Mouse (Mus musculus): Measurements from ENCODE around the gene Ssr3. TPM values are rescaled to one million over a fixed set of nuclear protein-coding genes. Genes with fewer than 3 reads are reported as not detected.

Gene Ssr3
- 276 and 291 TPM in 2 replicates for polyA plus RNA-seq (2015; fragmentation: Nextera tagmentation; extraction: Ambion mirVana)

DNA sequence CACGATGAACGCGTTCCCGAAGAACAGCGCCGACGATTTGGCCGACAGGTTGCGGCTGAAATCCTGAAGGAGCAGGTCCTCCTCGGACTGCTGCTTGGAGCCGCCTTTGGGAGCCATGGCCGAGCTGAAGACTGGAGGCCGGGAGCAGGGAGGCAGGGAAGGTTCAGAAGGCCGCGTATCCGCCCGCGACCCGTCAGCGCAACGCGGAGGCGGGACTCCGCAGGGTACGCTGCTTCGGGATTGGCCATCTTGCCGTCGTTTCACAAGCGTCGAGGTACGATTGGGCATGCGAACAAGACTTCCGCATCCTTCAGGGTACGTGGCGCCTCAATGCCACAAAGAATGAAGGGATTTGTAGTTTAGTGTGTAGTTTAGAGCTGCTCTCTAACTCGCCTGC is at the start of gene Ssr3:
Ssr3 (minus strand) TSS at position 203 of the 397 bp plus-strand sequence.
- H3K9ac ChIP-seq: peak within 1 kb of the TSS; percentile 91
- H3K27ac ChIP-seq: peak within 1 kb of the TSS; percentile 93
- H3K4me1 ChIP-seq: peaks cover 20% of the 10 kb centered on the region
- ATAC-seq (ENCODE audit: low FRiP score, low read depth): peak; percentile 98
- WGBS: under 1% methylated on average over 36 of the region's 36 CpGs
- no peaks in the 10 kb centered on the region for H3K9me3 ChIP-seq
- no peaks in the 10 kb centered on the region for H3K27me3 ChIP-seq
- H3K36me3 ChIP-seq: peaks cover 24% of the 10 kb centered on the region
- peak within 1 kb of the TSS; percentile 87 for H3K4me3 ChIP-seq
- peak within 1 kb of the TSS; percentile 88 for H3K4me2 ChIP-seq (replicated peaks)

- Histone ChIP-seq H3K27ac (peak overlapping the region; percentile 40), H3K9ac (peak overlapping the region; percentile 37; the same call in 1 of the 2 replicates), H3K4me1 (peaks cover 16% of the 10 kb centered on the region), H3K4me2 (replicated peaks) (peak overlapping the region; percentile 31), H3K4me3 (no peak overlapping the region), H3K27me3 (no peaks in the 10 kb centered on the region), H3K9me3 (no peaks in the 10 kb centered on the region), H3K36me3 (no peaks in the 10 kb centered on the region)
- ATAC-seq (ENCODE audit: low FRiP score, low read depth): peak; percentile 72
- WGBS: 22% methylated on average over 8 of the region's 8 CpGs
Observed at GRCm38 (mm10) chr3:65441586-65442111, 49.2 kb upstream of the Ssr3 start.

GRCm38 (mm10) chr3:65438511-65439228 is 46.2 kb upstream of the Ssr3 start:
- no peak for ATAC-seq (ENCODE audit: low FRiP score, low read depth)
- H3K4me1 ChIP-seq: peaks cover 16% of the 10 kb centered on the region
- H3K36me3 ChIP-seq: no peaks in the 10 kb centered on the region
- 71% methylated on average over 7 of the region's 7 CpGs for WGBS
- H3K27me3 ChIP-seq: no peaks in the 10 kb centered on the region
- H3K4me3 ChIP-seq: no peak overlapping the region
- no peak overlapping the region for H3K27ac ChIP-seq
- H3K9ac ChIP-seq: no peak overlapping the region
- no peak overlapping the region for H3K4me2 ChIP-seq (replicated peaks)
- H3K9me3 ChIP-seq: no peaks in the 10 kb centered on the region

- Histone ChIP-seq H3K36me3 (no peaks in the 10 kb centered on the region), H3K4me1 (no peaks in the 10 kb centered on the region), H3K4me2 (replicated peaks) (no peak overlapping the region), H3K27me3 (no peaks in the 10 kb centered on the region), H3K4me3 (no peak overlapping the region), H3K27ac (no peak overlapping the region), H3K9ac (no peak overlapping the region), H3K9me3 (no peaks in the 10 kb centered on the region)
- ATAC-seq (ENCODE audit: low FRiP score, low read depth): no peak
- WGBS: 86% methylated on average over 2 of the region's 2 CpGs
Observed at GRCm38 (mm10) chr3:65435812-65436211, 43.4 kb upstream of the Ssr3 start.

- Histone ChIP-seq H3K4me3 (no peak overlapping the region), H3K4me1 (no peaks in the 10 kb centered on the region), H3K9ac (no peak overlapping the region), H3K9me3 (no peaks in the 10 kb centered on the region), H3K4me2 (replicated peaks) (no peak overlapping the region), H3K27me3 (no peaks in the 10 kb centered on the region), H3K36me3 (no peaks in the 10 kb centered on the region), H3K27ac (no peak overlapping the region)
- WGBS: 88% methylated on average over 11 of the region's 11 CpGs
- no peak for ATAC-seq (ENCODE audit: low FRiP score, low read depth)
Observed at GRCm38 (mm10) chr3:65435101-65435571, 42.7 kb upstream of the Ssr3 start.

DNA sequence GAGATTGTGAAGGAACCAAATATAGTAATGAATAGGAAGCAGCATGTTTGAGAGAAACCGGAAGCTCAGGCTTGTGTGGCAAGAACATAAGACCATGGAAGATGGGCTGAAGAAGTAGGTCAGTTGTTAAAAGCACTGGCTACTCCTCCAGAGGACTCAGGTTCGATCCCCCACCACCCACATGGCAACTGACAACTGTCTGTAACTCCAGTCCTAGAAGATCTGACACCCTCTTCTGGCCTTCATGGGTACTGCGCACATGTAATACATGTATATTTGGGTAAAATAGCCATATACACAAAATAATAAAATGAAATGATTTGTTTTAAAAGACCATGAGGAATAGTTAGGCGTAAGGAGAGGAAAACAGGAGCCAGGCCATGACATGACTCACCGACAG is 39.8 kb upstream of the Ssr3 start:
- no peak for ATAC-seq (ENCODE audit: low FRiP score, low read depth)
- no peak overlapping the region for H3K9ac ChIP-seq
- H3K4me2 ChIP-seq (replicated peaks): no peak overlapping the region
- H3K27ac ChIP-seq: no peak overlapping the region
- no peaks in the 10 kb centered on the region for H3K4me1 ChIP-seq
- no peaks in the 10 kb centered on the region for H3K9me3 ChIP-seq
- no peaks in the 10 kb centered on the region for H3K36me3 ChIP-seq
- WGBS: 91% methylated on average over 5 of the region's 5 CpGs
- H3K27me3 ChIP-seq: no peaks in the 10 kb centered on the region
- H3K4me3 ChIP-seq: no peak overlapping the region

DNA sequence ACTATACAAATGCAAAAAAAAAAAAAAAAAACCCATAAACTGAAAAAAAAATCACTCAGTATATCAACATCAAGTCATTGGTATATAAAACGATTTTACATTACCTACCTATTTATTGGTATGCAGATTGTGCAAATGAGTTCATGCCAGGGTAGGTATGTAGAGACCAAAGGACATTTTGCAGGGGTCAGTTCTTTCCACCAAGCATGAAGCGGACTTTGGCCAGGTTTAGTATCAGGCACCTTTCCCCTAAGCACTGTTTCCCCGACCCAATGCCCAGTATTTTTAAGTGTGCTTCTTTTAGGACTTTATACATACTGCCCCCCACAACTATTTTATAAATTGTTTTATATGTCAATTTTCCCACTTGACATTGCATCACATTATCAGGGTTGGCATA is 27.3 kb upstream of the Ssr3 start:
- 83% methylated on average over 3 of the region's 3 CpGs for WGBS
- no peak for ATAC-seq (ENCODE audit: low FRiP score, low read depth)

DNA sequence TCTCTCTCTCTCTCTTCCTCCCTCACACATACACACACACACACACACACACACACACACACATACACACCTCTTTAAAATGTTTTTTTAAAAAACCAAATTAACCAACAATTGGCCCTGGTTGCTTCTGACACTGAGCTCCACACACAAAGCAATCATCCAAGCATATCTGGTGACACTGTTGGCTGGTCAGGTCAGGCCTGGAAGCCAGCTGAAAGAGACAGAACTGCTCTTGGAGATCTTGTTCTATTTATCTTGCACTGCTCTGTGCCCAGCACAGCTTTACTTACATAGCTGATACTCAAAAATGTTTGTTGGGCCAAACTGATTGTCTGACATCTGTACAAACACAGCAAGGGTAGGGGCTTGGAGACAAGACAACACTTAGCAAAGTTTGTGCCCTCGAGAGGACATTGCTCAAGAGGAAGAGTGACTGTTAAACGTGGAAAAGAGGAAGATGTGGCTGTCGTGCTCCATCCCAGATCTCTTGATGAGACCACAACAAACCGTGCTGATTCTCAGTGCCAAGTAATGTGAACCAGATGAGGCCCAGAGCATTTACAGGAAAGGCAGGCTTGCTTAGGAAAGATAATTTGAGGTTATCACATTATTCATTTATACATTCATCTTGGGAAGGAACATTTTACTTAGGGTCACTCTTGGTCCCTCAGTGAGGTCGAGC is 25.6 kb upstream of the Ssr3 start:
- Histone ChIP-seq H3K36me3 (no peaks in the 10 kb centered on the region), H3K4me2 (replicated peaks) (no peak overlapping the region), H3K9me3 (no peaks in the 10 kb centered on the region), H3K4me3 (no peak overlapping the region), H3K27ac (no peak overlapping the region), H3K9ac (no peak overlapping the region), H3K27me3 (no peaks in the 10 kb centered on the region), H3K4me1 (0 out of 2 replicates have a peak, but pooled peaks cover 3% of the 10 kb centered on the region)
- ATAC-seq (ENCODE audit: low FRiP score, low read depth): no peak
- WGBS: 32% methylated on average over 5 of the region's 5 CpGs

More for the DNA sequence above, 27.3 kb upstream of the Ssr3 start:
- no peaks in the 10 kb centered on the region for H3K27me3 ChIP-seq
- H3K4me1 ChIP-seq: 0 out of 2 replicates have a peak, but pooled peaks cover 3% of the 10 kb centered on the region
- H3K9me3 ChIP-seq: no peaks in the 10 kb centered on the region
- H3K36me3 ChIP-seq: no peaks in the 10 kb centered on the region
- no peak overlapping the region for H3K27ac ChIP-seq
- no peak overlapping the region for H3K9ac ChIP-seq
- no peak overlapping the region for H3K4me3 ChIP-seq
- H3K4me2 ChIP-seq (replicated peaks): no peak overlapping the region

- no peaks in the 10 kb centered on the region for H3K9me3 ChIP-seq
- H3K9ac ChIP-seq: no peak overlapping the region
- H3K27ac ChIP-seq: no peak overlapping the region
- no peak overlapping the region for H3K4me2 ChIP-seq (replicated peaks)
- no peak for ATAC-seq (ENCODE audit: low FRiP score, low read depth)
- 0 out of 2 replicates have a peak, but pooled peaks cover 3% of the 10 kb centered on the region for H3K4me1 ChIP-seq
- H3K4me3 ChIP-seq: no peak overlapping the region
- H3K36me3 ChIP-seq: no peaks in the 10 kb centered on the region
- H3K27me3 ChIP-seq: no peaks in the 10 kb centered on the region
Observed at GRCm38 (mm10) chr3:65416571-65416970, 24.1 kb upstream of the Ssr3 start.

DNA sequence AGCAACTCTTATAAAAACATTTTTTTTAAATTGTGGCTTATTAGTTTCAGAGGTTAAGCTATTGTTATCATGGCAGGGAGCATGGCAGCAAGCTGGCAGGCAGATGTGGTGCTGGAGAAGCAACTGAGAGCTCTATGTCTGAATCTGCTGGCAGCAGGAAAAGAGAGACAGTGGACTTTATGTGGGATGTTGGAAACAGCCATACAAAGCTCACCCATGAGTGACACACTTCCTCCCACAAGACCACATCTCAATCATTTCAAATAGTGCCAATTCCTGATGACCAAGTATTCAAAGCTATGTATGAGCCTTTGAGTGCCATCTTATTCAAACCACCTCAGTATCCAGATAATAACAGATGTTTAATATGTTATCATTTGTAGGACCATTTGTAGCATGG is 15.5 kb upstream of the Ssr3 start:
- Histone ChIP-seq H3K36me3 (no peaks in the 10 kb centered on the region), H3K27me3 (no peaks in the 10 kb centered on the region), H3K4me1 (no peaks in the 10 kb centered on the region), H3K27ac (no peak overlapping the region), H3K9me3 (no peaks in the 10 kb centered on the region), H3K9ac (no peak overlapping the region), H3K4me2 (replicated peaks) (no peak overlapping the region), H3K4me3 (no peak overlapping the region)
- ATAC-seq (ENCODE audit: low FRiP score, low read depth): no peak

GRCm38 (mm10) chr3:65405781-65406180 is 13.4 kb upstream of the Ssr3 start:
- H3K27me3 ChIP-seq: no peaks in the 10 kb centered on the region
- ATAC-seq (ENCODE audit: low FRiP score, low read depth): no peak
- no peak overlapping the region for H3K9ac ChIP-seq
- no peaks in the 10 kb centered on the region for H3K36me3 ChIP-seq
- 75% methylated on average over 4 of the region's 4 CpGs for WGBS
- no peaks in the 10 kb centered on the region for H3K9me3 ChIP-seq
- H3K4me3 ChIP-seq: no peak overlapping the region
- no peak overlapping the region for H3K4me2 ChIP-seq (replicated peaks)
- H3K27ac ChIP-seq: no peak overlapping the region
- H3K4me1 ChIP-seq: no peaks in the 10 kb centered on the region

DNA sequence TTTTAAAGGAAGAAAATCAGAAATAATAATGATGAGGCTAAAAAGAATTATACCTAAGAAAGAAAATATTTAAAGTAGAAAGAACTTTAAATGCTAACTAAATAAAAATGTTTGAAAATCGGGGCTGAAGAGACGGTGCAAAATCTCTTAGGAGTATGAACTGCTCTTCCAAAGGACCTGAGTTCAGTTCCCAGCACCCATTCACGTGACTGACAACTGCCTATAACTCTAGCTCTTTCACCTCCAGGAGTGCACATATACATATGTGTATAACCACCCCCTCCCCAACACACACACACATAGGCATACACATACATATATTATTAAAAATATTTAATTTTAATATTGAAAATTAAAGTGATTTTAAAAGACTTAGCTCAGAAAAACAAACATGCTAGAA is 5.1 kb upstream of the Ssr3 start:
- Histone ChIP-seq H3K4me3 (no peak overlapping the region), H3K4me1 (no peaks in the 10 kb centered on the region), H3K27me3 (no peaks in the 10 kb centered on the region), H3K36me3 (no peaks in the 10 kb centered on the region), H3K9ac (no peak overlapping the region), H3K27ac (no peak overlapping the region), H3K4me2 (replicated peaks) (no peak overlapping the region), H3K9me3 (no peaks in the 10 kb centered on the region)
- 90% methylated on average over 3 of the region's 3 CpGs for WGBS
- no peak for ATAC-seq (ENCODE audit: low FRiP score, low read depth)
